Mouse (Mus musculus) liver, postnatal 0 days (tissue): Measurements from ENCODE around the gene Gm28048. TPM values are rescaled to one million over a fixed set of nuclear protein-coding genes. Genes with fewer than 3 reads are reported as not detected.

ENCODE experiments used
- ATAC-seq: fragments of 200-750 bp; cut with Nextera tagmentation; 2 replicates; pipeline ENCODE4 v1.8.0; 2017; ENCODE audit warnings: mild to moderate bottlenecking, moderate library complexity
- DNase-seq: peaks from one replicate; pipeline ENCODE4 v3.0.0-alpha.2; 2016
- H3K27ac ChIP-seq: fragments of 300-500 bp; sonication (generic); 2 replicates; pipeline ENCODE4 v1.5.1; 2014; ENCODE audit warnings: antibody characterized with exemption, moderate library complexity, mild to moderate bottlenecking, low read depth
- H3K27me3 ChIP-seq: fragments of 300-500 bp; sonication (generic); 2 replicates; pipeline ENCODE4 v1.6.1; 2014; ENCODE audit warnings: low read length, control low read depth, mixed read lengths; ENCODE audit not compliant: insufficient read depth
- H3K36me3 ChIP-seq: fragments of 300-500 bp; sonication (generic); replicated peaks from 2 replicates; pipeline ENCODE4 v1.6.1; 2014; ENCODE audit warnings: mild to moderate bottlenecking, control low read depth, low read length, moderate library complexity, mixed read lengths; ENCODE audit not compliant: insufficient read depth
- H3K4me1 ChIP-seq: fragments of 300-500 bp; sonication (generic); 2 replicates; pipeline ENCODE4 v1.6.1; 2014; ENCODE audit warnings: antibody characterized with exemption, mild to moderate bottlenecking, control low read depth; ENCODE audit not compliant: insufficient read depth
- H3K4me2 ChIP-seq: fragments of 300-500 bp; sonication (generic); 2 replicates; pipeline ENCODE4 v1.6.1; 2014; ENCODE audit warnings: low read depth, mild to moderate bottlenecking, low read length, moderate library complexity, mixed read lengths
- H3K4me3 ChIP-seq: fragments of 300-500 bp; sonication (generic); 2 replicates; pipeline ENCODE4 v1.5.1; 2014; ENCODE audit warnings: low read depth, low read length
- H3K9ac ChIP-seq: fragments of 300-500 bp; sonication (generic); replicated peaks from 2 replicates; pipeline ENCODE4 v1.6.1; 2014; ENCODE audit warnings: mild to moderate bottlenecking, moderate library complexity
- H3K9me3 ChIP-seq: fragments of 300-500 bp; sonication (generic); 2 replicates; pipeline ENCODE4 v1.6.1; 2016; ENCODE audit warnings: mild to moderate bottlenecking, control low read depth, low read length, mixed read lengths
- CTCF ChIP-seq: sonication (generic); IDR thresholded peaks from 2 replicates; pipeline ENCODE4 v1.5.1; 2016; ENCODE audit warnings: antibody characterized with exemption, low read depth
- EP300 ChIP-seq: IDR thresholded peaks from 2 replicates; pipeline ENCODE4 v1.6.1; 2016; ENCODE audit warnings: antibody characterized with exemption, low read depth, mild to moderate bottlenecking
- WGBS: fragments of 180-500 bp; shearing (Covaris S2); extraction: QIAGEN DNeasy Blood & Tissue Kit; methylation state at CpG from one replicate; pipeline ENCODE4 v1.1.7; 2014; ENCODE audit not compliant: insufficient replicate concordance; 5-methylcytosine and 5-hydroxymethylcytosine counted together
- polyA plus RNA-seq: library from polyadenylated mRNA; unstranded; fragments of >200 nt; fragmentation: Nextera tagmentation; extraction: Ambion mirVana; gene quantifications from 2 replicates; pipeline ENCODE4 v1.2.1, GENCODE M21; 2015

Gm28048 gene
- polyA plus RNA-seq, 1 experiment from 2014 or later, result 11.7 TPM

- no peaks in the 10 kb centered on the region for H3K36me3 ChIP-seq
- ATAC-seq (no peak), DNase-seq (no peak)
- no peak overlapping the region for H3K9ac ChIP-seq
- H3K4me2 ChIP-seq, result no peak overlapping the region
- no peak overlapping the region for H3K4me3 ChIP-seq
- no peaks in the 10 kb centered on the region for H3K9me3 ChIP-seq
- no peak for TF ChIP-seq EP300
- no peak for TF ChIP-seq CTCF
- H3K27me3 ChIP-seq, result no peaks in the 10 kb centered on the region
- no peaks in the 10 kb centered on the region for H3K4me1 ChIP-seq
- 71% methylated on average over 24 of the region's 24 CpGs for WGBS
- no peak overlapping the region for H3K27ac ChIP-seq
Observed at GRCm38 (mm10) chr11:23020116-23020770, 38.4 kb upstream of the Gm28048 start.

DNA sequence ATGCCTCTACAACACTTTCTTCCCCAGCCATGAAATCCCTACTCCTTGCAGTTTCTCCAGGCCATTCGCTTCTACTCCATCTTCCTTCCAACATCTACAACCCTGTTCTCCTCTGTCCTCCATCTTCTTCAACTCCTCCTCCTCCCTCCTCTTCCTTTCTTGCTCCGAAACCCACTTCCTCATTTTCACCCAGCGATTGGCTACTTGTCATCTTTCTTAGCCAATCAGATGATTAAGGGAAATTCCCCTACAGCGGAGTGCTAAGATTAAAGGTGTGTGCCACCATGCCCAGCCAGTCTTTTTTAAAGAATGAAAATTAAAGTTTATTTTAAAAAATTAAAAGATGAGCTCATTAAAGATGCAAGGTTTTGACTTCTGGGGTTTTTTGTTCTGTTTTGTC lies 36.1 kb upstream of the Gm28048 start:
- Histone ChIP-seq H3K27me3 (no peaks in the 10 kb centered on the region), H3K4me2 (no peak overlapping the region), H3K4me3 (no peak overlapping the region), H3K27ac (no peak overlapping the region), H3K9ac (no peak overlapping the region), H3K4me1 (no peaks in the 10 kb centered on the region), H3K9me3 (no peaks in the 10 kb centered on the region), H3K36me3 (no peaks in the 10 kb centered on the region)
- ATAC-seq, result no peak
- WGBS, result 73% methylated on average over 4 of the region's 4 CpGs
- TF ChIP-seq EP300 (no peak), CTCF (no peak)
- no peak for DNase-seq

- DNase-seq, result no peak
- TF ChIP-seq CTCF (no peak), EP300 (no peak)
- WGBS, result 71% methylated on average over 6 of the region's 6 CpGs
- no peak for ATAC-seq
- no peaks in the 10 kb centered on the region for H3K9me3 ChIP-seq
- no peak overlapping the region for H3K9ac ChIP-seq
- H3K4me2 ChIP-seq, result no peak overlapping the region
- H3K4me1 ChIP-seq, result no peaks in the 10 kb centered on the region
- no peaks in the 10 kb centered on the region for H3K27me3 ChIP-seq
- H3K36me3 ChIP-seq, result no peaks in the 10 kb centered on the region
- no peak overlapping the region for H3K27ac ChIP-seq
- H3K4me3 ChIP-seq, result no peak overlapping the region
Observed at GRCm38 (mm10) chr11:23014996-23015395, 33.1 kb upstream of the Gm28048 start.

DNA sequence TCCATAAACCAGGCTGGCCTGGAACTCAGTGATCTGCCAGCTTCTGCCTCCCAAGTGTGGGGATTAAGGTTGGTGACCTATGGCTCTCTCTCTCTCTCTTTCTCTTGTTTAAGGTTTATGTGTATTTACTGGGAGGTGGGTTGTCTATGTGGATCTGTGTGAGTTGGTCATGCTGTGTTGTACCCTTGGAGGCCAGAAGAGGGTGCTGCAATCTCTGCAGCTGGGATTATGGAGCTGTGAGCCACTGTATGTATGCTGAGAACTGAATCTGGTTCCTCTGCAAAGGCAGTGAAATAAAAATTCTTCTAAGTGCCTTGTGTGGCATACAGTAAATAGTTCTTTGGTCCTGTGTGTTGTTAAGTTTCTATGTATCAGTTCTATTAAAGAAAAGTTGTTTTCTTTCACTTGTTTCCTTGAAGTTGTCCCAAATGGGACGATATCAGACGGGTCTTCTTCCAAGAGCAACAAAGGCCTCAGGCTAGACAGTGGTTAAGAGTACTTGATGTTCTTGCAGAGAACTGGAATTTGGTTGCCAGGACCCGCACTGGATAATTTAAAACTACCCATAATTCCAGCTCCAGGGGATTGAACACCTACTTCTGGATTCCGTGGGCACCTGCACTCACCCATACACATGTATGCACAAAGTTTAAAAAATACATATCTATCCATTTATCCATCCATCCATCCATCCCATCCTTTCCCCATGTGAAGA lies 31.8 kb upstream of the Gm28048 start:
- H3K9me3 ChIP-seq, result no peaks in the 10 kb centered on the region
- DNase-seq, result peak; percentile 25
- H3K4me1 ChIP-seq, result no peaks in the 10 kb centered on the region
- WGBS, result 83% methylated on average over 4 of the region's 4 CpGs
- no peaks in the 10 kb centered on the region for H3K27me3 ChIP-seq
- ATAC-seq, result no peak
- H3K9ac ChIP-seq, result no peak overlapping the region
- no peaks in the 10 kb centered on the region for H3K36me3 ChIP-seq
- TF ChIP-seq CTCF (peak; percentile 72), EP300 (no peak)
- no peak overlapping the region for H3K27ac ChIP-seq
- H3K4me2 ChIP-seq, result no peak overlapping the region
- no peak overlapping the region for H3K4me3 ChIP-seq

DNA sequence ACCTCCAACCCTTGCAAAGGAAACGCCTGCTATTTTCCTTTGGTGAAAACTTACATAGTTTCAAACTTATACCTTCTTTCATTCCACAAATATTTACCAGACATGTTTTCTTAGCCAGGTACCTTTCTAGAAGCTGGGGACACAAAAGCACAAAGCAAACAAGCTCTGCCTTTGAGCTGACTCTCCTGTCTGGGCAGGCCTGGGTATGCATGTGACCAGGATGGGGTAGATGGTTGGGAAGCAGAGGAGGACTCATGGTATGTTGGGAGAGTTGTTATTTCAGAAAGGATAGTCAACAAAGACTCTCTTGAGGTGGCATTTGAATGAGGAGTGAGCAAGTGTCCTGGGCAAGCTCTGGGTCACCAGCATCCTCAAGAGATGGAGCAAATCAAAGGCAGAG lies 31.2 kb upstream of the Gm28048 start:
- H3K27me3 ChIP-seq, result no peaks in the 10 kb centered on the region
- 68% methylated on average over 1 of the region's 1 CpGs for whole genome bisulfite sequencing

GRCm38 (mm10) chr11:23008824-23009200 lies 26.9 kb upstream of the Gm28048 start:
- DNase-seq (no peak), ATAC-seq (no peak)
- Histone ChIP-seq H3K4me2 (peak overlapping the region; percentile 97), H3K27ac (no peak overlapping the region; the same call in 1 of the 2 replicates), H3K9ac (peak overlapping the region; percentile 77), H3K9me3 (no peaks in the 10 kb centered on the region), H3K4me3 (peak overlapping the region; percentile 54), H3K27me3 (no peaks in the 10 kb centered on the region), H3K4me1 (peaks cover 6% of the 10 kb centered on the region), H3K36me3 (peaks cover 7% of the 10 kb centered on the region)
- 24% methylated on average over 4 of the region's 4 CpGs for WGBS
- TF ChIP-seq CTCF, result no peak
- no peak for TF ChIP-seq EP300

More for the DNA sequence above, 31.2 kb upstream of the Gm28048 start:
- ATAC-seq (no peak), DNase-seq (no peak)
- Histone ChIP-seq H3K9ac (no peak overlapping the region), H3K4me2 (no peak overlapping the region), H3K9me3 (no peaks in the 10 kb centered on the region), H3K4me1 (no peaks in the 10 kb centered on the region), H3K27ac (no peak overlapping the region), H3K4me3 (no peak overlapping the region), H3K36me3 (no peaks in the 10 kb centered on the region)
- TF ChIP-seq CTCF, result no peak
- no peak for TF ChIP-seq EP300
